Mouse (Mus musculus) telencephalon, adult 2 months (tissue): ENCODE results near the gene Mut.

ENCODE experiments used
- DNase-seq: peaks from one replicate; pipeline ENCODE4 v3.0.0-alpha.2; 2011; ENCODE audit warnings: low read depth, low spot score

Mut gene

GRCm38 (mm10) chr17:40934420-40935231 lies at the start of gene Mut, which contains the start of gene Cenpq:
Mut (plus strand) TSS chr17:40934685.
Cenpq (minus strand) TSS chr17:40935047.
- DNase-seq = peak; percentile 99

GRCm38 (mm10) chr17:40885155-40885554 lies 49.3 kb upstream of the Mut start:
- DNase-seq = no peak

- no peak for DNase-seq
Measured at GRCm38 (mm10) chr17:40887849-40888536, 46.5 kb upstream of the Mut start.

GRCm38 (mm10) chr17:40896863-40897262 lies 37.6 kb upstream of the Mut start:
- DNase-seq = no peak

- no peak for DNase-seq
Measured at GRCm38 (mm10) chr17:40899783-40900363, 34.6 kb upstream of the Mut start.

- DNase-seq = no peak
Measured at GRCm38 (mm10) chr17:40903345-40903744, 31.1 kb upstream of the Mut start.

GRCm38 (mm10) chr17:40904056-40904597 lies 30.4 kb upstream of the Mut start:
- no peak for DNase-seq

- DNase-seq = no peak
Measured at GRCm38 (mm10) chr17:40904721-40905154, 29.7 kb upstream of the Mut start.

- DNase-seq = no peak
Measured at GRCm38 (mm10) chr17:40914250-40914649, 20.2 kb upstream of the Mut start, which contains the start of gene Glyatl3. Glyatl3 (minus strand) TSS chr17:40914350.

GRCm38 (mm10) chr17:40915499-40915898 lies 19.0 kb upstream of the Mut start:
- DNase-seq = no peak

- no peak for DNase-seq
Measured at GRCm38 (mm10) chr17:40933985-40934384, 500 bp upstream of the Mut start.

- no peak for DNase-seq
Measured at GRCm38 (mm10) chr17:40948518-40948917, 14.0 kb downstream of the Mut start.

GRCm38 (mm10) chr17:40977914-40978313 lies 43.4 kb downstream of the Mut start:
- peak; percentile 4 for DNase-seq

- no peak for DNase-seq
Measured at GRCm38 (mm10) chr17:40992102-40992501, 57.6 kb downstream of the Mut start.
